13 mouse cellular contexts compared by ENCODE assay signal in genomic region chr8:35735438-35735837, GRCm38 (mm10). TPM values are rescaled to one million over a fixed set of nuclear protein-coding genes. Genes with fewer than 3 reads are reported as not detected.
DNase-seq lines count a peak whose midpoint lies in the region; ATAC-seq and TF ChIP-seq lines count a peak whose summit lies in the region.
"Had no signal": no experiment of that assay in that cellular context is flagged by ENCODE, and none has a peak within 500 bp of the region (broad histone marks: within the 10 kb centered on the region; RNA-seq: fewer than 3 reads in every experiment).

No protein-coding gene starts in this region.

- no peak for TF ChIP-seq EP300 in heart, postnatal 0 days (IDR thresholded peaks at IDR 0.05; ENCODE audit: low read depth)
- no peak for TF ChIP-seq EP300 in liver, postnatal 0 days (IDR thresholded peaks at IDR 0.05; ENCODE audit: low read depth)

- TF ChIP-seq POLR2A in cortical plate, adult 2 months (IDR thresholded peaks at IDR 0.05; ENCODE audit: extremely low read depth, insufficient read depth, low read length): no peak

- no peak for DNase-seq in heart, postnatal 0 days (ENCODE audit: low spot score)
- DNase-seq in heart, embryonic 10.5 days (ENCODE audit: low spot score): no peak
- no peak for DNase-seq in liver, postnatal 0 days
- DNase-seq in liver, embryonic 11.5 days (ENCODE audit: low spot score): no peak
- peak; percentile 33 for DNase-seq in NIH3T3 (ENCODE audit: low read depth)
- no peak for DNase-seq in right cerebral cortex, postnatal 4 days
- DNase-seq in urinary bladder, postnatal 25 days (ENCODE audit: low spot score): no peak
- DNase-seq: liver had no signal

- H3K4me2 ChIP-seq in heart, postnatal 0 days (ENCODE audit: low read depth, low read length): no peak overlapping the region
- no peak overlapping the region for H3K4me2 ChIP-seq in liver, postnatal 0 days (ENCODE audit: low read depth, low read length)
- H3K4me2 ChIP-seq in liver, embryonic 11.5 days: no peak overlapping the region
- H3K4me2 ChIP-seq: heart, embryonic 15.5 days; stomach, embryonic 15.5 days had no signal

- H3K9me3 ChIP-seq in heart, postnatal 0 days (replicated peaks; ENCODE audit: control insufficient read depth, low read length): no peaks in the 10 kb centered on the region
- no peaks in the 10 kb centered on the region for H3K9me3 ChIP-seq in heart, embryonic 10.5 days
- no peaks in the 10 kb centered on the region for H3K9me3 ChIP-seq in liver, postnatal 0 days (ENCODE audit: low read length)
- H3K9me3 ChIP-seq in liver, embryonic 11.5 days (ENCODE audit: control insufficient read depth, low read length): no peaks in the 10 kb centered on the region
- H3K9me3 ChIP-seq: heart, embryonic 15.5 days; stomach, embryonic 15.5 days had no signal

- H3K27me3 ChIP-seq in heart, postnatal 0 days (ENCODE audit: control insufficient read depth, insufficient read depth, low read length): no peaks in the 10 kb centered on the region
- no peaks in the 10 kb centered on the region for H3K27me3 ChIP-seq in heart, embryonic 10.5 days (ENCODE audit: insufficient read depth, poor library complexity, severe bottlenecking)
- no peaks in the 10 kb centered on the region for H3K27me3 ChIP-seq in liver, postnatal 0 days (ENCODE audit: insufficient read depth, low read length)
- no peaks in the 10 kb centered on the region for H3K27me3 ChIP-seq in liver, embryonic 11.5 days (replicated peaks; ENCODE audit: control insufficient read depth, insufficient read depth, low read length)
- H3K27me3 ChIP-seq: heart, embryonic 15.5 days; stomach, embryonic 15.5 days had no signal

- H3K4me1 ChIP-seq in heart, postnatal 0 days (ENCODE audit: control insufficient read depth, insufficient read depth): no peaks in the 10 kb centered on the region
- H3K4me1 ChIP-seq in heart, embryonic 10.5 days: no peaks in the 10 kb centered on the region
- H3K4me1 ChIP-seq in liver, postnatal 0 days (ENCODE audit: insufficient read depth): no peaks in the 10 kb centered on the region
- H3K4me1 ChIP-seq in liver, embryonic 11.5 days (replicated peaks; ENCODE audit: control insufficient read depth, insufficient read depth, low read length): no peaks in the 10 kb centered on the region
- H3K4me1 ChIP-seq in cortical plate, adult 2 months (ENCODE audit: control insufficient read depth, insufficient read depth, low read length): peaks cover 3% of the 10 kb centered on the region
- H3K4me1 ChIP-seq: heart, embryonic 15.5 days; stomach, embryonic 15.5 days had no signal

- no peak overlapping the region for H3K27ac ChIP-seq in heart, postnatal 0 days (ENCODE audit: low read depth)
- no peak overlapping the region for H3K27ac ChIP-seq in heart, embryonic 10.5 days
- no peak overlapping the region for H3K27ac ChIP-seq in liver, postnatal 0 days (ENCODE audit: low read depth)
- no peak overlapping the region for H3K27ac ChIP-seq in liver, embryonic 11.5 days (ENCODE audit: low read depth, low read length)
- H3K27ac ChIP-seq in cortical plate, adult 2 months (ENCODE audit: insufficient read depth, low read length): no peak overlapping the region
- H3K27ac ChIP-seq: heart, embryonic 15.5 days; stomach, embryonic 15.5 days had no signal

- ATAC-seq in heart, postnatal 0 days (ENCODE audit: insufficient read depth, low read depth): no peak
- ATAC-seq in liver, postnatal 0 days: no peak
- ATAC-seq in liver, embryonic 11.5 days (replicated peaks; ENCODE audit: low FRiP score): no peak
- ATAC-seq: activated CD4-positive, CD25-positive, alpha-beta regulatory T cell, adult 4 months had no signal

- TF ChIP-seq CTCF in heart, postnatal 0 days (IDR thresholded peaks at IDR 0.05; ENCODE audit: low read depth): peak; percentile 47
- TF ChIP-seq CTCF in liver, postnatal 0 days (IDR thresholded peaks at IDR 0.05; ENCODE audit: low read depth): peak; percentile 34; the same call in 1 of the 2 replicates
- TF ChIP-seq CTCF in cortical plate, adult 2 months (IDR thresholded peaks at IDR 0.05; ENCODE audit: extremely low read depth, insufficient read depth, low read length): peak; percentile 25; the same call in 1 of the 2 replicates

- H3K4me3 ChIP-seq in heart, postnatal 0 days (ENCODE audit: low read depth, low read length): no peak overlapping the region
- H3K4me3 ChIP-seq in heart, embryonic 10.5 days: no peak overlapping the region
- H3K4me3 ChIP-seq in liver, postnatal 0 days (ENCODE audit: low read depth, low read length): no peak overlapping the region
- H3K4me3 ChIP-seq in liver, embryonic 11.5 days (ENCODE audit: low read depth, low read length): no peak overlapping the region
- no peak overlapping the region for H3K4me3 ChIP-seq in cortical plate, adult 2 months (ENCODE audit: insufficient read depth, low read length)
- H3K4me3 ChIP-seq: heart, embryonic 15.5 days; stomach, embryonic 15.5 days had no signal

- WGBS in heart, postnatal 0 days: 55% methylated on average over 3 of the region's 3 CpGs
- WGBS in heart, embryonic 10.5 days: 52% methylated on average over 3 of the region's 3 CpGs
- WGBS in liver, postnatal 0 days (ENCODE audit: insufficient replicate concordance): 64% methylated on average over 3 of the region's 3 CpGs
- 67% methylated on average over 3 of the region's 3 CpGs for WGBS in liver, embryonic 11.5 days

- H3K36me3 ChIP-seq in heart, postnatal 0 days (replicated peaks; ENCODE audit: control insufficient read depth, insufficient read depth, low read length): no peaks in the 10 kb centered on the region
- no peaks in the 10 kb centered on the region for H3K36me3 ChIP-seq in heart, embryonic 10.5 days
- no peaks in the 10 kb centered on the region for H3K36me3 ChIP-seq in liver, postnatal 0 days (replicated peaks; ENCODE audit: insufficient read depth, low read length)
- no peaks in the 10 kb centered on the region for H3K36me3 ChIP-seq in liver, embryonic 11.5 days (ENCODE audit: control insufficient read depth, insufficient read depth, low read length)
- H3K36me3 ChIP-seq: heart, embryonic 15.5 days; stomach, embryonic 15.5 days had no signal

- no peak overlapping the region for H3K9ac ChIP-seq in heart, postnatal 0 days (replicated peaks; ENCODE audit: low read depth, low read length)
- H3K9ac ChIP-seq in liver, postnatal 0 days (replicated peaks): no peak overlapping the region
- no peak overlapping the region for H3K9ac ChIP-seq in liver, embryonic 11.5 days (ENCODE audit: low read depth, low read length)
- H3K9ac ChIP-seq: heart, embryonic 15.5 days; stomach, embryonic 15.5 days had no signal

RNA-seq across cellular contexts. Expression of gene Gm19410, which starts 30.2 kb away (rescaled TPM):
- 0.08 TPM in 1 of 2 replicates, not detected in the other for total RNA-seq in heart, postnatal 0 days (2014; rRNA removed; ENCODE audit: low replicate concordance)
- 0.07 and 0.18 TPM in 2 replicates for polyA plus RNA-seq in heart, postnatal 0 days (2015; fragmentation: Nextera tagmentation; extraction: Ambion mirVana)
- polyA plus RNA-seq in heart, embryonic 10.5 days (2016; fragmentation: Nextera tagmentation; extraction: Ambion mirVana): 0.05 and 0.09 TPM in 2 replicates
- polyA plus RNA-seq in liver, postnatal 0 days (2015; fragmentation: Nextera tagmentation; extraction: Ambion mirVana): 0.02 TPM in 1 of 2 replicates, not detected in the other
- polyA plus RNA-seq in liver, embryonic 11.5 days (2014; fragmentation: Nextera tagmentation; extraction: Ambion mirVana): 0.03 and 0.05 TPM in 2 replicates
- polyA plus RNA-seq in cortical plate, adult 2 months (2012; rRNA removed): 8.6 and 8.7 TPM in 2 replicates
- total RNA-seq: neutrophil, adult 5-6 weeks had no signal
- polyA plus RNA-seq: activated CD4-positive, CD25-positive, alpha-beta regulatory T cell, adult 4 months had no signal
